Mouse (Mus musculus) forebrain, embryonic 11.5 days (tissue): ENCODE data around the gene Wwtr1. TPM values are rescaled to one million over a fixed set of nuclear protein-coding genes. Genes with fewer than 3 reads are reported as not detected.

Experiments
- ATAC-seq: fragments of 200-750 bp; cut with Nextera tagmentation; replicated peaks from 2 replicates; pipeline ENCODE4 v1.8.0; 2017; ENCODE audit warnings: moderate TSS enrichment; ENCODE audit not compliant: low FRiP score
- DNase-seq: peaks from one replicate; pipeline ENCODE4 v3.0.0-alpha.2; 2017; ENCODE audit warnings: low spot score
- H3K27ac ChIP-seq: fragments of 300-500 bp; sonication (generic); 2 replicates; pipeline ENCODE4 v1.5.1; 2014; ENCODE audit warnings: low read depth, low read length
- H3K27me3 ChIP-seq: fragments of 300-500 bp; sonication (generic); 2 replicates; pipeline ENCODE4 v1.6.1; 2014; ENCODE audit warnings: mild to moderate bottlenecking, low read length, mixed read lengths; ENCODE audit not compliant: control insufficient read depth, insufficient read depth
- H3K36me3 ChIP-seq: fragments of 300-500 bp; sonication (generic); 2 replicates; pipeline ENCODE4 v1.6.1; 2014; ENCODE audit warnings: mild to moderate bottlenecking, low read length, moderate library complexity, mixed read lengths; ENCODE audit not compliant: control insufficient read depth, insufficient read depth
- H3K4me1 ChIP-seq: fragments of 300-500 bp; sonication (generic); replicated peaks from 2 replicates; pipeline ENCODE4 v1.6.1; 2014; ENCODE audit warnings: low read length, mixed read lengths; ENCODE audit not compliant: control insufficient read depth, insufficient read depth
- H3K4me2 ChIP-seq: fragments of 300-500 bp; sonication (generic); 2 replicates; pipeline ENCODE4 v1.6.1; 2014; ENCODE audit warnings: low read depth, mild to moderate bottlenecking, low read length, moderate library complexity, mixed read lengths; ENCODE audit not compliant: severe bottlenecking
- H3K4me3 ChIP-seq: fragments of 300-500 bp; sonication (generic); 2 replicates; pipeline ENCODE4 v1.5.1; 2014; ENCODE audit warnings: low read depth, low read length
- H3K9ac ChIP-seq: fragments of 300-500 bp; sonication (generic); 2 replicates; pipeline ENCODE4 v1.6.1; 2014; ENCODE audit warnings: low read length
- H3K9me3 ChIP-seq: fragments of 300-500 bp; sonication (generic); 2 replicates; pipeline ENCODE4 v1.6.1; 2016; ENCODE audit warnings: low read length, mixed read lengths; ENCODE audit not compliant: control insufficient read depth
- WGBS: fragments of 180-500 bp; shearing (Covaris S2); extraction: QIAGEN DNeasy Blood & Tissue Kit; methylation state at CpG from one replicate; pipeline ENCODE4 v1.1.7; 2014; 5-methylcytosine and 5-hydroxymethylcytosine counted together
- polyA plus RNA-seq: library from polyadenylated mRNA; unstranded; fragments of >200 nt; fragmentation: Nextera tagmentation; extraction: Ambion mirVana; gene quantifications from 2 replicates; pipeline ENCODE4 v1.2.1, GENCODE M21; 2014

The Wwtr1 gene
- polyA plus RNA-seq, 1 experiment from 2014 or later = 11.2 TPM

GRCm38 (mm10) chr3:57572331-57572975, 3.3 kb downstream of the Wwtr1 start:
- Histone ChIP-seq H3K4me1 (peaks cover 8% of the 10 kb centered on the region; the same call in 1 of the 2 replicates), H3K27me3 (no peaks in the 10 kb centered on the region), H3K36me3 (no peaks in the 10 kb centered on the region; the same call in 1 of the 2 replicates), H3K4me3 (no peak overlapping the region), H3K9me3 (no peaks in the 10 kb centered on the region), H3K9ac (no peak overlapping the region), H3K4me2 (no peak overlapping the region), H3K27ac (no peak overlapping the region)
- ATAC-seq = no peak
- 87% methylated on average over 6 of the region's 6 CpGs for WGBS
- no peak for DNase-seq

GRCm38 (mm10) chr3:57566655-57567054, 9.1 kb downstream of the Wwtr1 start:
- Histone ChIP-seq H3K27me3 (no peaks in the 10 kb centered on the region), H3K4me2 (no peak overlapping the region), H3K27ac (no peak overlapping the region), H3K4me1 (no peaks in the 10 kb centered on the region), H3K9ac (no peak overlapping the region), H3K4me3 (no peak overlapping the region), H3K36me3 (no peaks in the 10 kb centered on the region; the same call in 1 of the 2 replicates), H3K9me3 (no peaks in the 10 kb centered on the region)
- no peak for ATAC-seq
- no peak for DNase-seq
- WGBS = 88% methylated on average over 5 of the region's 5 CpGs

- WGBS = 87% methylated on average over 5 of the region's 5 CpGs
- Histone ChIP-seq H3K4me1 (no peaks in the 10 kb centered on the region), H3K9ac (no peak overlapping the region), H3K9me3 (no peaks in the 10 kb centered on the region), H3K4me2 (no peak overlapping the region), H3K36me3 (no peaks in the 10 kb centered on the region), H3K4me3 (no peak overlapping the region), H3K27me3 (no peaks in the 10 kb centered on the region), H3K27ac (no peak overlapping the region)
- DNase-seq (no peak), ATAC-seq (no peak)
Measured at GRCm38 (mm10) chr3:57563627-57564026, 12.1 kb downstream of the Wwtr1 start.

- 73% methylated on average over 6 of the region's 6 CpGs for WGBS
- Histone ChIP-seq H3K4me3 (no peak overlapping the region), H3K4me2 (no peak overlapping the region), H3K9ac (no peak overlapping the region), H3K9me3 (no peaks in the 10 kb centered on the region), H3K36me3 (no peaks in the 10 kb centered on the region), H3K27me3 (no peaks in the 10 kb centered on the region), H3K4me1 (no peaks in the 10 kb centered on the region), H3K27ac (no peak overlapping the region)
- DNase-seq (no peak), ATAC-seq (no peak)
Measured at GRCm38 (mm10) chr3:57562996-57563506, 12.7 kb downstream of the Wwtr1 start.

- DNase-seq = no peak
- Histone ChIP-seq H3K27me3 (no peaks in the 10 kb centered on the region), H3K27ac (no peak overlapping the region), H3K9me3 (no peaks in the 10 kb centered on the region), H3K9ac (no peak overlapping the region), H3K4me2 (no peak overlapping the region), H3K4me1 (no peaks in the 10 kb centered on the region), H3K4me3 (no peak overlapping the region), H3K36me3 (no peaks in the 10 kb centered on the region)
- ATAC-seq = no peak
- 90% methylated on average over 6 of the region's 6 CpGs for WGBS
Measured at GRCm38 (mm10) chr3:57558761-57559160, 16.9 kb downstream of the Wwtr1 start.

GRCm38 (mm10) chr3:57557408-57557807, 18.3 kb downstream of the Wwtr1 start:
- H3K4me2 ChIP-seq = no peak overlapping the region
- H3K27ac ChIP-seq = no peak overlapping the region
- no peaks in the 10 kb centered on the region for H3K9me3 ChIP-seq
- no peaks in the 10 kb centered on the region for H3K4me1 ChIP-seq
- DNase-seq (no peak), ATAC-seq (no peak)
- H3K4me3 ChIP-seq = no peak overlapping the region
- no peaks in the 10 kb centered on the region for H3K36me3 ChIP-seq
- no peaks in the 10 kb centered on the region for H3K27me3 ChIP-seq
- no peak overlapping the region for H3K9ac ChIP-seq
- 93% methylated on average over 4 of the region's 4 CpGs for WGBS

GRCm38 (mm10) chr3:57555560-57555959, 20.1 kb downstream of the Wwtr1 start:
- ATAC-seq (no peak), DNase-seq (no peak)
- Histone ChIP-seq H3K36me3 (no peaks in the 10 kb centered on the region), H3K27me3 (no peaks in the 10 kb centered on the region), H3K4me2 (no peak overlapping the region), H3K4me3 (no peak overlapping the region), H3K4me1 (no peaks in the 10 kb centered on the region), H3K9me3 (no peaks in the 10 kb centered on the region), H3K9ac (no peak overlapping the region), H3K27ac (no peak overlapping the region)
- WGBS = 64% methylated on average over 3 of the region's 3 CpGs

- H3K9ac ChIP-seq = no peak overlapping the region
- DNase-seq (no peak), ATAC-seq (no peak)
- no peak overlapping the region for H3K4me3 ChIP-seq
- no peak overlapping the region for H3K27ac ChIP-seq
- no peaks in the 10 kb centered on the region for H3K27me3 ChIP-seq
- no peak overlapping the region for H3K4me2 ChIP-seq
- no peaks in the 10 kb centered on the region for H3K9me3 ChIP-seq
- H3K36me3 ChIP-seq = no peaks in the 10 kb centered on the region
- WGBS = 90% methylated on average over 3 of the region's 3 CpGs
- no peaks in the 10 kb centered on the region for H3K4me1 ChIP-seq
Measured at GRCm38 (mm10) chr3:57554890-57555239, 20.8 kb downstream of the Wwtr1 start.
